Mouse (Mus musculus): ENCODE measurements around the gene Gm4707.

- TF ChIP-seq CTCF (conservative IDR thresholded peaks at IDR 0.05; ENCODE audit: insufficient read depth, insufficient read length, low read depth, low read length) = no peak
- no peak for TF ChIP-seq POLR2A (IDR thresholded peaks at IDR 0.05; ENCODE audit: low read depth, low read length)
Measured at GRCm38 (mm10) chr17:71417008-71417407, 42.7 kb downstream of the Gm4707 start.
